Mouse (Mus musculus) ES-Bruce4 (cell line): ENCODE results near the gene Stk17b. TPM values are rescaled to one million over a fixed set of nuclear protein-coding genes. Genes with fewer than 3 reads are reported as not detected.
"Not testable (repeated sequence)": the region's sequence is repeated elsewhere in the genome, so short reads cannot be mapped to it uniquely, and the experiment has no call there.

Experiments used
- H3K27ac ChIP-seq: 2 replicates; pipeline ENCODE4 v1.5.1; 2012; ENCODE audit warnings: low read length, inconsistent platforms; ENCODE audit not compliant: insufficient read depth
- H3K27me3 ChIP-seq: 2 replicates; pipeline ENCODE4 v1.6.1; 2012; ENCODE audit warnings: mild to moderate bottlenecking, low read length, inconsistent platforms; ENCODE audit not compliant: control insufficient read depth, poor library complexity, insufficient read depth, severe bottlenecking
- H3K36me3 ChIP-seq: 2 replicates; pipeline ENCODE4 v1.6.1; 2012; ENCODE audit warnings: inconsistent platforms, mild to moderate bottlenecking, low read length, moderate library complexity; ENCODE audit not compliant: control insufficient read depth, poor library complexity, insufficient read depth, severe bottlenecking
- H3K4me1 ChIP-seq: one replicate; pipeline ENCODE4 v1.8.1; 2011; ENCODE audit warnings: low read length; ENCODE audit not compliant: control insufficient read depth, insufficient read depth
- H3K4me3 ChIP-seq: 2 replicates; pipeline ENCODE4 v1.5.1; 2011; ENCODE audit warnings: low read depth, mild to moderate bottlenecking, low read length
- H3K9ac ChIP-seq: 2 replicates; pipeline ENCODE4 v1.6.1; 2012; ENCODE audit warnings: low read depth, mild to moderate bottlenecking, inconsistent platforms; ENCODE audit not compliant: poor library complexity, severe bottlenecking
- H3K9me3 ChIP-seq: replicated peaks from 2 replicates; pipeline ENCODE4 v1.6.1; 2012; ENCODE audit warnings: mild to moderate bottlenecking, low read length, inconsistent platforms; ENCODE audit not compliant: control insufficient read depth, poor library complexity, insufficient read depth, severe bottlenecking
- CTCF ChIP-seq: IDR thresholded peaks from one replicate; pipeline ENCODE4 v1.8.1; 2011; ENCODE audit warnings: low read depth, low read length
- EP300 ChIP-seq: IDR thresholded peaks from 2 replicates; pipeline ENCODE4 v1.6.1; 2011; ENCODE audit warnings: low read depth, low read length; ENCODE audit not compliant: insufficient read depth
- POLR2A ChIP-seq: IDR thresholded peaks from one replicate; pipeline ENCODE4 v1.8.1; 2011; ENCODE audit warnings: low read length; ENCODE audit not compliant: insufficient read depth
- polyA plus RNA-seq: library from polyadenylated mRNA; stranded (reverse); fragments of >200 nt; gene quantifications from 2 replicates; pipeline ENCODE4 v1.2.4, GENCODE M21; 2011; ENCODE audit warnings: low read depth; ENCODE audit not compliant: missing spikeins, insufficient read depth, insufficient read length

Stk17b gene
- polyA plus RNA-seq, 1 experiment: 48.1 TPM

GRCm38 (mm10) chr1:53715446-53715845, 69.6 kb downstream of the Stk17b start:
- H3K36me3 ChIP-seq: no peaks in the 10 kb centered on the region
- H3K4me3 ChIP-seq: no peak overlapping the region
- H3K4me1 ChIP-seq: no peaks in the 10 kb centered on the region
- H3K9me3 ChIP-seq: peaks cover 6% of the 10 kb centered on the region; the same call in 1 of the 2 replicates
- H3K9ac ChIP-seq: no peak overlapping the region
- no peak for TF ChIP-seq POLR2A
- no peak for TF ChIP-seq CTCF
- no peak for TF ChIP-seq EP300
- H3K27ac ChIP-seq: no peak overlapping the region
- no peaks in the 10 kb centered on the region for H3K27me3 ChIP-seq

- not testable (repeated sequence) for H3K27me3 ChIP-seq, H3K36me3 ChIP-seq, H3K4me1 ChIP-seq, H3K9me3 ChIP-seq, H3K9ac ChIP-seq, H3K4me3 ChIP-seq, H3K27ac ChIP-seq
Measured at GRCm38 (mm10) chr1:53713383-53713782, 71.6 kb downstream of the Stk17b start.

GRCm38 (mm10) chr1:53711069-53711468, 74.0 kb downstream of the Stk17b start:
- no peak overlapping the region for H3K4me3 ChIP-seq
- no peak for TF ChIP-seq CTCF
- TF ChIP-seq POLR2A: no peak
- TF ChIP-seq EP300: no peak

GRCm38 (mm10) chr1:53709602-53710001, 75.4 kb downstream of the Stk17b start:
- H3K9me3 ChIP-seq, H3K36me3 ChIP-seq, H3K27ac ChIP-seq, H3K9ac ChIP-seq, H3K4me3 ChIP-seq, H3K27me3 ChIP-seq, H3K4me1 ChIP-seq: not testable (repeated sequence)

More at GRCm38 (mm10) chr1:53711069-53711468, 74.0 kb downstream of the Stk17b start:
- Histone ChIP-seq H3K9me3 (no peaks in the 10 kb centered on the region), H3K27ac (no peak overlapping the region), H3K27me3 (no peaks in the 10 kb centered on the region), H3K36me3 (no peaks in the 10 kb centered on the region), H3K9ac (no peak overlapping the region), H3K4me1 (no peaks in the 10 kb centered on the region)

- TF ChIP-seq EP300: no peak
- peak; percentile 66 for TF ChIP-seq CTCF
- peak within 1 kb of the TSS; percentile 9; the same call in 1 of the 2 replicates for H3K9ac ChIP-seq
- H3K27me3 ChIP-seq: no peaks in the 10 kb centered on the region
- H3K9me3 ChIP-seq: no peaks in the 10 kb centered on the region
- H3K27ac ChIP-seq: no peak within 1 kb of the TSS
- H3K4me3 ChIP-seq: peak within 1 kb of the TSS; percentile 61
- H3K36me3 ChIP-seq: no peaks in the 10 kb centered on the region
- no peaks in the 10 kb centered on the region for H3K4me1 ChIP-seq
Measured at GRCm38 (mm10) chr1:53706431-53707361, 78.3 kb downstream of the Stk17b start, which contains the start of gene Dnah7a. Dnah7a (minus strand) TSS chr1:53706784.

Other genes starting within 250 kb of the Stk17b start
- 1.8 and 2.2 TPM in 2 replicates for gene Dnah7a, start 78.4 kb downstream of the Stk17b start, polyA plus RNA-seq